Mouse (Mus musculus): ENCODE measurements around the gene Gm5141. TPM values are rescaled to one million over a fixed set of nuclear protein-coding genes. Genes with fewer than 3 reads are reported as not detected.
A peak's percentile ranks its signal among the peaks of the same experiment; 100 is the strongest.
"Not testable (repeated sequence)": the region's sequence is repeated elsewhere in the genome, so short reads cannot be mapped to it uniquely, and the experiment has no call there.

Gene Gm5141
- 1 to 10 TPM; 1.9 to 2.5 TPM for total RNA-seq (2021)

DNA sequence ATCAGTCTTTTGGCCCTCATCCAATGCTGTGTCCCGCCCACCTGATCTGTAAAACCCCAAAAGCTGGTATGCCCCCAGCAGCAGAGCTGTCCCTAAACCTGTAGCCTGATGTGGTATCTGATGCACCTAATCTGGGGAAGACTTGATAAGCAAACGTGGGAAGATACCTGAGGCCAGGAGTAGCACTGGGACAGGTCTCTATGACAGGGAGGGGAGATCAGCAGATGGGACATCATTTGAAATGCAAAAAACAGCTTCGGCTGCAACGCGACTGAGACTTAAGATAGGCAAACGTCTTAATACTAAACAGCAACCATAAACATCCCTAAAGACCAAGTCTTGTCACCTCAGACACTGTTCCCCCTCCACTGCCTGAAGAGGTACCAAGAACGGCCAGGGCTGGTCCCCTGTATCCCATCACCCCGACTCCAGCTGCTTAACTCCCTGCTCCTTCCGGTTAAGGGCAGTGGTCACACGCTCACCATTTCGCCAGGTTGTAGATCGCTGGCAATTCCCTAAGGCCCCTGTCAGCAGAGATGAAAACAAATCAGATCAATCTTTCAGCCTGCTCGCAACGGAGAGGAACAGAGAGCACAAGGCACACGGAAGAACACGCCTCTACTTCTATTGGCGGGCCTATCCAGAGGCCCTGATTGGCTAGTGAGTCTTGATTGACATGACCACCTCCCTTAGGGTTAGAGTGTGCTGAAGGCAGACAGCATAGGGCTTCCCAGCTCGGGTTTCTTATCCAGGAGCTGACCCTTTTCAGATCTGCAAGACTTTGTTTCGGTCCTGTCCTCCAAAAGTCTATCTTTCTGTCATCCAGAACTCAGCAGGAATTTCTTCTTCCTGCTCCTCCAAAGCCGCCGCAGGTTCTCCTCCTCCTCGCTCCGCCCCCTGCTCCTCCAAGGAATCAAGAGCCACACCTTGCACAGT lies at the start of gene Gm5141:
Gene Gm5141, minus strand, starts transcription at position 610 of the 936 bp plus-strand sequence.
- DNase-seq: peak; percentile 42

DNA sequence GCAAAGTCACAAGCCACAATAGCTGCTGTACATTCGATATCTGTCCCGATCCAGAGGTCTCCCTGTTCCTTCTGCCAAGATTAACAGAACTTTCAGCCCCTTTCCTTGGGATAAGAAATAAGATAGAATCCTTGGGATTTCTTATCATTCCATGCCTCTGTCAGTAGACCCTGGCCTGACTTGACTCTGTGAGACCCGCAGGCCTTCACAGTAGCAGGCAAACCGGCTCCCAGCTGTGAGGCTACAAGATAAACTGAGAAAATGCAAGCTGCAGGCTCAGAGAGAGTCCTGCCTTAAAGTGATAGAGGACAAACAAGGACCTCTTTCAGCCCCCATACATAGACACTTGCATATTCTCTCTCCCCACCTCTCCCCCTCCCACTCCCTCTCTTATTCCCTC lies 47.7 kb upstream of the Gm5141 start:
- DNase-seq: no peak

DNA sequence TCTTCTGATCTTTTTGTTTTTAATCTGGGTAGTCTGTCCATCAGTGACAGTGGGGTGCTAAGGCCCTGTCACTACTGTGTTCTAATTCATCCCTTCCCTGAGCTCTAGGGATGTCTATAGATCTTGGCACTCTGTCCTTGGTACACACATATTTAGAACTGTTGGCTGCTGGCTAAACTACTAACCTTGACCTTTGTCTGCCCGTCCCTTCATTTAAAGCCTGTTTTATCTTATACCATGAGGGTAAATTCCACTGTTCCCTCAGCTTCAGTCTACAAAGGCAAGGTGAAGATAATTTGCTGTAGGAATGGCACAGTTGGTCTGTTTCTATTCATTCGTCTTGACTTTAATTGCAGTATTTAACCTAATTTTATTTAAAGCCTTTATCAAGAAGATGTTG lies 46.6 kb upstream of the Gm5141 start:
- DNase-seq: no peak

DNA sequence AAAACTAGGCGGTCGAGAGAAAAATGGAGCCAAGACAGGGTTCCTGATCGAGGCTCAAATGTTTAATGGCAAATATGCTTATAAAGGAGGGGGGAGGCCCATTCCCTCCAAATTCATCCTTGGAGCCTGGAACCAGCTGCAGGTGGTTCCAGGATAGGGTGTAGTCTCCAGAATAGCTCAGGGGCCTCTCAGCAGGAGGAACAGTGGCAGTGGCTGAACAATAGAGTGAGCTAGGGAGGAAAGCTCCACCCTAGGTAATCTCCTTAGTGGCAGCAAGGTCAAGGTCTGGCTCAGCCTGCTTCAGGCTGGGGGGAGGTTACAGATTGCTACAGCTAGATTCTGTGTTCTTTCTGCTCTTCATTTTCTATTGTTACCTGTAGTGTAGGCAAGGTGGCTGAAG lies 30.1 kb upstream of the Gm5141 start:
- DNase-seq: not testable (repeated sequence)

DNA sequence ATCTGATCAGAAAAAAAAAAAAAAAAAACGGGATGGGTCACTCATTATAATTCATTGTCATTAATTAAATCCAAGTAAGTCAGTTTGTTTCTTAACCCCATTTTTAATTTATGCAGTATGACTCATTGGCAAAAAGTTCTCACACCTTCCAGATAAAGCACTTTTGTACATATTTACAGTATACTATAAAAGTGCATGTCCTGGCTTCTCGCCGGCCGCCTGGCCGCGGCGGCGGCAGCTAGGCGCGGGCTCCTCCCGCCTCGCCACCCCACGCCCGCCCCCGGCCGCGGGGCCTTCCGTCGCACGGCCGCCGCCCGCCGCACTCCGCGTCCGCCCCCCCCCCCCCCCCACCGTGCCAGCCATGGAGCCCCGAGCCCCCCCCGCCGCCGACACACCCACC lies 27.1 kb upstream of the Gm5141 start:
- no peak for DNase-seq

DNA sequence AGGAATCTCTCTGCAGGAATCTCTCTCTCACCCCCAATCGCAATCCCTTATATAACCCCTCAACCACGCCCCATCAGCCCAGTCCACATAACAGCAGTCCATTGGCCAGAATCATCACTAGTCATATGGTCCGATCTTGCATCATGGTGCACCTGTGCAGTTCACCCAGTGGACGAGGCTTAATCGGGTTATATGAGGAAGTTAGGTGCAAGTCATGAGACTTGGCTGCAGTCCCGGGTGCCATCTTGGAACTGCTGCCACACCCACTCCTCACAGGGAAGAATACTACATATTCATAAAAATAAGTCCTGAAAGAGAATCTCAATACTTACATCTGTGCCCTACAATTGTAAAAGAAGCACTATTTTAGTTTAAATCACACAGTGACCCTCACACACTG lies 22.4 kb upstream of the Gm5141 start:
- DNase-seq: not testable (repeated sequence)

DNA sequence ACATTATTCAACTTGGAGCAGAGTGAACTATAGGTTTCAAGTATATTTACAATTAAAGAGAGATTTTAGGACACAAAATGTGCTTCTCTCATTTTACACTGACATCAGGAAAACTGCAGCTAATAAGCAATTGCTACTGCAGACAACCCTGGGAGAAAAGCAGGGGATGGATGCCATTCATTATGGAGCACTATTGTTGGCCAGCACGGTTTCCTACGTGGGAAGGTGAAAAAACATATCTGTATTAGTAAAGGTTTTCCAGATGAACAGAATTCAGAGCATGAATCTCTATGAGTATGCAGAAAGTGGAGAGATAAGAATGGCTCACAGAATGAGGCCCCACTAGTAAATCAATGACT lies 506 bp upstream of the Gm5141 start:
- not testable (repeated sequence) for DNase-seq

DNA sequence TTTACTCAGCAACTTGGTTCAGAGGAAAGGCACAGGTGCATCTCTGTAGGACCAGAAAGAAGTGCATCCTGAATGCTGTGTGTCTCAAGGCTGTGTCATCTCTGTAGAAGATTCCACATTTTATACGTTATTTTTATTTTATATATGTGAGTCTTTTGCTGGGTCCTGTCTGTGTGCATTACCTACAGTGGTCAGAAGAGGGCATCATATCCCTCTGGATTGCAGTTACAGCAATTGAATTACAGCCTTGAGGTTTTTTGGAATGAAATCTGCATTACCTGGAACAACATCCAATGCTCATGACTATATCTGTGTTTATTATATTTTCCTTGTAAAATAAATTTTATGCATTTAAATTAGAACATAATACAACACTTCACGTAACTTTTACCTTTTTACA lies 21.8 kb downstream of the Gm5141 start:
- peak; percentile 55 for DNase-seq

DNA sequence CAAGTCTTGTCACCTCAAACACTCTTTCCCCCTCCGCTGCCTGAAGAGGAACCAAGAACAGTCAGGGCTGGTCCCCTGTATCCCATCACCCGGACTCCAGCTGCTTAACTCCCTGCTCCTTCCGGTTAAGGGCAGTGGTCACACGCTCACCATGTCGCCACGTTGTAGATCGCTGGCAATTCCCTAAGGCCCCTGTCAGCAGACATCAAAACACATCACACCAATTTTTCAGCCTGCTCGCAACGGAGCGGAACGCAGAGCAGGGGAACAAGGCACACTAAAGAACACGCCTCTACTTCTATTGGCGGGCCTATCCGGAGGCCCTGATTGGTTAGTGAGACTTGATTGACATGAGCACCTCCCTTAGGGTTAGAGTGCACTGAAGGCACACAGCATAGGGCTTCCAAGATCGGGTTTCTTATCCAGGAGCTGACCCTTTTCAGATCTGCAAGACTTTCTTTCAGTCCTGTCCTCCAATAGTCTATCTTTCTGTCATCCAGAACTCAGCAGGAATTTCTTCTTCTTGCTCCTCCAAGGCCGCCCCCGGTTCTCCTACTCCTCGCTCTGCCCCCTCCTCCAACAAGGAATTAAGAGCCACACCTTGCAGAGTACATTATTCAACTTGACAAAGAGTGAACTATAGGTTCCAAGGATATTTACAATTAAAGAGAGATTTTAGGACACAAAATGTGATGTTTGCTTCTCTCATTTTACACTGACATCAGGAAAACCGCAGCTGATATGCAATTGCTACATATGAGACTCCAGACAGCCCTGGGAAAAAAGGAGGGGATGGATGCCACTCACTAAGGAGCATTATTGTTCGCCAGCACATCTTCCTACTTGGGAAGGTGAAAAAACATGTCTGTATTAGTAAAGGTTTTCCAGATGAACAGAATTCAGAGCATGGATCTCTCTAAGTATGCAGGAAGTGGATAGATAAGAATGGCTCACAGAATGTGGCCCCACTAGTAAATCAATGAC lies 24.9 kb downstream of the Gm5141 start, which contains the start of gene Platr25:
Gene Platr25, minus strand, starts transcription at position 278 of the 984 bp plus-strand sequence.
- DNase-seq: peak; percentile 62

DNA sequence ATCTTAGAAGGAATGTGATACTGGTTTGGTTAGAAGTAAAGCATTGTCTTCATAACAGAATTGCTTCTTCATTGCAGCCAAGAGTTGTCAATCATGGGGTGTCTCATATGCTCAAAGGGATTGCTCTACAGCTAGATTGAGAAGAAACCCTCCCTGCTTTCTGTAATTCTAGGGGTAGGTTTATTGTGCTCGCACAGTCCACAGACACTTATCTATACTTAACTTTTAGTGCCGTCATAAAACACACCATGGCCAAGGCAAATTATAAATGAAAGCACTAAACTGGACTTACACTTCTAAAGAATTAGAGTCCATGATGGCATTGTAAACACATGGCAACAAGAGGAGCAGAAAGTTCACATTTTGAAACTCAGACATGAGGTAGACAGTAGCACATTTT lies 52.3 kb downstream of the Gm5141 start:
- DNase-seq: no peak

Small RNA genes lying within 50 kb of the gene (microRNA-seq; reads per million reads assigned to microRNA genes)
- 0 reads per million in 2 experiments for gene Gm24588
- gene Mir713: 0 reads per million in 2 experiments

Other genes starting within 250 kb of the Gm5141 start
- under 1 TPM; 0.48 to 0.97 TPM for gene Zfp935, start 227.3 kb downstream of the Gm5141 start, total RNA-seq (2021)
- gene Zfp934, start 214.6 kb downstream of the Gm5141 start, total RNA-seq (2021): 1 to 10 TPM; 7.6 to 9.6 TPM
- 1 to 10 TPM; 3.0 to 4.3 TPM for gene 6720489N17Rik, start 161.6 kb downstream of the Gm5141 start, total RNA-seq (2021)
- gene Platr25, start 25.1 kb downstream of the Gm5141 start, total RNA-seq (2021): 1 to 10 TPM; 5.5 to 6.4 TPM
- 10 to 100 TPM; 20.1 to 23.8 TPM for gene Fbp2, start 72.6 kb upstream of the Gm5141 start, total RNA-seq (2021)
- under 1 TPM in 1 of 2 experiments, not detected in 1; 0.64 TPM for gene Fbp1, start 102.5 kb upstream of the Gm5141 start, total RNA-seq (2021)
- gene 2010111I01Rik, start 179.1 kb upstream of the Gm5141 start, total RNA-seq (2021): 100 to 1,000 TPM; 154 to 174 TPM

Data from heart, postnatal 4 days (tissue).